Mouse (Mus musculus) liver, embryonic 16.5 days (tissue): ENCODE data around the gene Adam12. TPM values are rescaled to one million over a fixed set of nuclear protein-coding genes. Genes with fewer than 3 reads are reported as not detected.

ENCODE experiments used
- ATAC-seq: fragments of 200-750 bp; cut with Nextera tagmentation; 2 replicates; pipeline ENCODE4 v1.8.0; 2017; ENCODE audit warnings: low read depth, mild to moderate bottlenecking, moderate number of reproducible peaks, moderate library complexity
- H3K27ac ChIP-seq: fragments of 300-500 bp; sonication (generic); 2 replicates; pipeline ENCODE4 v1.5.1; 2014; ENCODE audit warnings: mild to moderate bottlenecking, low read length
- H3K27me3 ChIP-seq: fragments of 300-500 bp; sonication (generic); 2 replicates; pipeline ENCODE4 v1.6.1; 2014; ENCODE audit warnings: low read depth, low read length, mixed read lengths; ENCODE audit not compliant: control insufficient read depth, insufficient read depth
- H3K36me3 ChIP-seq: fragments of 300-500 bp; sonication (generic); 2 replicates; pipeline ENCODE4 v1.6.1; 2014; ENCODE audit warnings: mild to moderate bottlenecking; ENCODE audit not compliant: control insufficient read depth, insufficient read depth
- H3K4me1 ChIP-seq: fragments of 300-500 bp; sonication (generic); 2 replicates; pipeline ENCODE4 v1.6.1; 2014; ENCODE audit warnings: low read depth, low read length, mixed read lengths; ENCODE audit not compliant: control insufficient read depth
- H3K4me2 ChIP-seq: fragments of 300-500 bp; sonication (generic); 2 replicates; pipeline ENCODE4 v1.6.1; 2014; ENCODE audit warnings: low read depth, low read length, mixed read lengths
- H3K4me3 ChIP-seq: fragments of 300-500 bp; sonication (generic); 2 replicates; pipeline ENCODE4 v1.5.1; 2014; ENCODE audit warnings: low read depth, mild to moderate bottlenecking, low read length
- H3K9ac ChIP-seq: fragments of 300-500 bp; sonication (generic); 2 replicates; pipeline ENCODE4 v1.6.1; 2014; ENCODE audit warnings: low read depth, low read length
- H3K9me3 ChIP-seq: fragments of 300-500 bp; sonication (generic); replicated peaks from 2 replicates; pipeline ENCODE4 v1.6.1; 2016; ENCODE audit warnings: low read length; ENCODE audit not compliant: control insufficient read depth
- WGBS: fragments of 180-500 bp; shearing (Covaris S2); extraction: QIAGEN DNeasy Blood & Tissue Kit; methylation state at CpG from one replicate; pipeline ENCODE4 v1.1.7; 2014; ENCODE audit not compliant: insufficient replicate concordance; 5-methylcytosine and 5-hydroxymethylcytosine counted together
- polyA plus RNA-seq: library from polyadenylated mRNA; unstranded; fragments of >200 nt; fragmentation: Nextera tagmentation; extraction: Ambion mirVana; gene quantifications from 2 replicates; pipeline ENCODE4 v1.2.1, GENCODE M21; 2015

Adam12 gene
- polyA plus RNA-seq, 1 experiment from 2014 or later: 1.4 TPM

DNA sequence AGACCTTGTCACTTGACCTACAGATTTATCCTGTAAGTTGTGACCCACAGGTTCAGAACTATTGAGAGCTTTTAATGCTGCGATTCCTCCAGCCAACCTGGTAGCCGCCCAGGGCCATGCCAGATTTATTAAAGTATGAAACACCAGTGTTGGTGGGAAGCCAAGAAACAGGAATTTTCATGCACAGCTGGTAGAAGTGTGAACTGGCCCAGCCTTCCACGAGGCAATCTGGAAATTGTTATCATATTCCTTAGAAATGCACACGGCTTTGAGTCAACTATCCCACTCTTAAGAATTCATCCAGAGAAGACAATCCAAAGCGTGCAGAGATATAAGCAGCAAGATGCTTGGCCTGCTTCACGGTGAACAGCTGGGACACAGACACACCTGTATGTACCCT is 82.6 kb downstream of the Adam12 start:
- ATAC-seq: no peak

DNA sequence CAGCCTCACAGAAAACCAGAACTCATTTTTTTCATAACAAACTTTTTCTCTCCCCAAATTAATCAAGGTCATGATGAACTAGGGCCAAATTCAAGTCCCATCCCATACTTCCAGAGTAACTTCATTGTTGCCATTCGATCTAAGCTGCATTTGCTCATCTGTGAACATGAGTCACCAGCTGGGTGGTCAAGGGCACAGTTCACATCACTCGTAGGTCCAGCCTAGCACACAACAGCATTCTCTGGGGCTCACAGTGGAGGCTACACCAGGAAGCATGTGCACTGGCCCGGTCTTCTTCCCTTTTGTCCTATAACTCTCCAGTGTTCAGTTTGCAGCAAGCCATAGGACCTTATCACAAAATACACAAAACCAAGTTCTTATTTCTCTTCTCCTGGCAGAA is 84.4 kb downstream of the Adam12 start:
- Histone ChIP-seq H3K36me3 (no peaks in the 10 kb centered on the region), H3K9me3 (no peaks in the 10 kb centered on the region), H3K4me3 (no peak overlapping the region), H3K9ac (no peak overlapping the region), H3K27ac (no peak overlapping the region), H3K4me1 (no peaks in the 10 kb centered on the region), H3K4me2 (no peak overlapping the region), H3K27me3 (no peaks in the 10 kb centered on the region)
- 43% methylated on average over 3 of the region's 3 CpGs for WGBS
- ATAC-seq: no peak

More for the DNA sequence above, 82.6 kb downstream of the Adam12 start:
- Histone ChIP-seq H3K36me3 (no peaks in the 10 kb centered on the region), H3K4me1 (no peaks in the 10 kb centered on the region), H3K9ac (no peak overlapping the region), H3K9me3 (no peaks in the 10 kb centered on the region), H3K27ac (no peak overlapping the region), H3K4me2 (no peak overlapping the region), H3K27me3 (no peaks in the 10 kb centered on the region), H3K4me3 (no peak overlapping the region)
- 58% methylated on average over 6 of the region's 6 CpGs for WGBS

DNA sequence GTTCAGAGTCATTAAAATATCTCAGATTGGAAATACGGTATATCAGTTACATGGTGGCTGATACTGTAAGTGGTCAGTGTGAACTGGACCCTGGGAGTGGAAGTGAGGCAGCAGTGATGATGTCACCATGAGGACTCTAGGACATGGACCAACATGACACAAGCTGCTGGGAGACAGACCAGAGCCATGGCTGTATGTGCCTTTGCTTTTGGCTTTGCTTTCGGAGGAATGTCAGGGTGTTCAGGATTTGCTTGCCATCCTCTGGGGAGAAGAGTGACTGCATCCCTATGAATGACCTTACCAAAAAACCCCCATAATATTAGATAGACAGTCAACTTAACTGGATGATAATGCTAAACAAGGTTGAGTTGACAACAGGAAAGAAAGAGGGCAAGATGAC is 85.1 kb downstream of the Adam12 start:
- H3K9me3 ChIP-seq: no peaks in the 10 kb centered on the region
- H3K36me3 ChIP-seq: no peaks in the 10 kb centered on the region
- no peak overlapping the region for H3K4me2 ChIP-seq
- 74% methylated on average over 2 of the region's 2 CpGs for WGBS
- no peaks in the 10 kb centered on the region for H3K27me3 ChIP-seq
- no peak overlapping the region for H3K27ac ChIP-seq
- H3K4me3 ChIP-seq: no peak overlapping the region
- no peak overlapping the region for H3K9ac ChIP-seq
- H3K4me1 ChIP-seq: no peaks in the 10 kb centered on the region
- ATAC-seq: no peak

DNA sequence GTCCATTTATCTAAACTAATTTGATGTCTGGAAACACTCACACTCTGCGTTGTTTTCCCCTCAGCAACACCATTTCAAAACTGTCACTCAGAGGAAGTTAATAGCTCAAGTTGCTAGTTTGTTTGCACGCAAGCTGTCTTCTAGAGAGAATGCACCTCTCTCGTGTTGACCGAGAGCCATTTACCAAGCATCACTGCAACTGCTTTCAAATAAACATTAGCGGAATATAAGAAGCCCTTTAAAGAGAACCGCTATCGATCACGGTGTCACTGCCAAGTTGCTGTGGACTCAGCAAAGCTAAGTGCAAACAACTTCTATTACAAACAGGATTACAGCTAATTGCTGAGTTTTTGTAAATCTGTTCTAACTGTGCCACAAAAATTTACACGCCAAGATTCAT is 87.8 kb downstream of the Adam12 start:
- no peaks in the 10 kb centered on the region for H3K4me1 ChIP-seq
- H3K9ac ChIP-seq: no peak overlapping the region
- no peak overlapping the region for H3K4me2 ChIP-seq
- H3K27me3 ChIP-seq: no peaks in the 10 kb centered on the region
- H3K27ac ChIP-seq: no peak overlapping the region
- no peaks in the 10 kb centered on the region for H3K36me3 ChIP-seq
- WGBS: 70% methylated on average over 9 of the region's 9 CpGs
- no peaks in the 10 kb centered on the region for H3K9me3 ChIP-seq
- ATAC-seq: no peak
- H3K4me3 ChIP-seq: no peak overlapping the region

DNA sequence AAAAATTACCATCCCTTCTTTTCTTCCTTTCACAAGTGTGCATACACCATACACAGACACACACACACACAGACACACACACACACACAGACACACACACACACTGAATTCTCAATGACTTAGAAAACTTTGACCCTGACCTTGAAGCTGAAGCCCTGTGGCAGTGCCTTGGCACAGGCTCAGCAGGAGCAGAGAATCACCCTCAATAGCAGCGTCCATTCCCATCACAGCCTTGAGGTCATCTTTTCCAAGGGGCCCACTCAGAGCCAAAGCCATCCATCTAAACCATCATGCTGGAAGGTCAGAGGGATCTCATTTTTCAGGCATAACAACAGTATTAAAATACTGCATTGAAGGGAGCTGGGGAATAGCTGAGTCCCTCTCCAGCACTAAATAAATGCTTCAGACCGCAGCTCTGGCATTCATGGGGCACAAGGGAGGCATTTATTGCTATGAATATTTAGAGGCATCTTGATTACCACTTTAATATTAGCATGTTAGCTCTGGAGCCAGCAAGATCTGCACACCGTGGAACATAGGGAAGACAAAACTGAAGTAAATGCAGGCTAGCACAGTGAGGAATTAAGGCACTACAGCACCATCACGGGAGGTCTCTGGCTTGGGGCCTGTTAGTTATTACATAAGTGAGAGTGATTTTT is 92.5 kb downstream of the Adam12 start:
- WGBS: 51% methylated on average over 4 of the region's 4 CpGs
- no peak for ATAC-seq
- no peak overlapping the region for H3K4me3 ChIP-seq

DNA sequence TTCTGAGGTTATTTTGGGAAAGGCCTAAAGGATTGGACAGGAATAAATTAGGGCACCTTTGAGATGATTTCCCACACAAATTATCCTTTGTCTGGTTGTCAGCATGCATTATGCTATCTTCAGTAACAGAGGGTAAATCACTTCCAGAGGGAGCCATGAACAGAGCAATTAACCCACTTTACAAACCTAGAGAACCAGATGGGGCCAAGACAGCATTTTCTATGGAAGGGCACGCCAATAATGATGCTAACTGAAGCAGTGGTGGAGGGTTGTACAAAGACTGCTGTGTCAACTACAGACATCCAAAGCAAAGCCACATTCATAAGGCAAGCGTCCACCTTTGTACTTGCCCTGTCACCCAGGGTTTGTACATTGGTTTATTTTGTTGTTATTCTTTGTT is 99.6 kb downstream of the Adam12 start:
- Histone ChIP-seq H3K27me3 (no peaks in the 10 kb centered on the region), H3K9me3 (no peaks in the 10 kb centered on the region), H3K36me3 (no peaks in the 10 kb centered on the region), H3K4me1 (no peaks in the 10 kb centered on the region), H3K27ac (no peak overlapping the region), H3K4me3 (no peak overlapping the region), H3K4me2 (no peak overlapping the region), H3K9ac (no peak overlapping the region)
- ATAC-seq: no peak
- 52% methylated on average over 2 of the region's 2 CpGs for WGBS

More for the DNA sequence above, 92.5 kb downstream of the Adam12 start:
- no peaks in the 10 kb centered on the region for H3K36me3 ChIP-seq
- no peak overlapping the region for H3K9ac ChIP-seq
- no peaks in the 10 kb centered on the region for H3K4me1 ChIP-seq
- H3K27me3 ChIP-seq: no peaks in the 10 kb centered on the region
- H3K27ac ChIP-seq: no peak overlapping the region
- H3K4me2 ChIP-seq: no peak overlapping the region
- H3K9me3 ChIP-seq: no peaks in the 10 kb centered on the region

DNA sequence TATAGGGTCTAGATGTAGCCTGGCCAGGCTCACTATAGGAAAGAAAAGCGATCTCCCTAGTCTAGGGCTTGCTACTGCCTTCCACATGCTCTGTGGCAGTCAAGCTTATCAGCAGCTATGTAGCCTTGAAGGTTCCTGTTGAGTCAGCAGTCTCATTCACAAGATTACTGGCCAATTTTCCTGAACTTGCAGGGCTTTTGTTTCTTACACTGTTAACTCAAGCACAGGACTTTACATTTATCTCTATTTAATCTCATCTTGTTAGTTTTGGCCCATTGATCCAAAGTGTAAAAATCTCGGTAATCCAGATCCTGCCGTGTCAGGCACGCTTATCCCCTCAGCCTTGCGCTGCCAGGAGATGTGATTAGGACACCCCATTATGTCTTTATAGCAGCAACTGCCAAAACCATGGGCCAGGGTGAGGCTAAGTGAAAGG is 103.8 kb downstream of the Adam12 start:
- Histone ChIP-seq H3K4me1 (no peaks in the 10 kb centered on the region), H3K27ac (no peak overlapping the region), H3K27me3 (no peaks in the 10 kb centered on the region), H3K4me3 (no peak overlapping the region), H3K4me2 (no peak overlapping the region), H3K9me3 (no peaks in the 10 kb centered on the region), H3K9ac (no peak overlapping the region), H3K36me3 (no peaks in the 10 kb centered on the region)
- no peak for ATAC-seq
- 57% methylated on average over 5 of the region's 5 CpGs for WGBS

DNA sequence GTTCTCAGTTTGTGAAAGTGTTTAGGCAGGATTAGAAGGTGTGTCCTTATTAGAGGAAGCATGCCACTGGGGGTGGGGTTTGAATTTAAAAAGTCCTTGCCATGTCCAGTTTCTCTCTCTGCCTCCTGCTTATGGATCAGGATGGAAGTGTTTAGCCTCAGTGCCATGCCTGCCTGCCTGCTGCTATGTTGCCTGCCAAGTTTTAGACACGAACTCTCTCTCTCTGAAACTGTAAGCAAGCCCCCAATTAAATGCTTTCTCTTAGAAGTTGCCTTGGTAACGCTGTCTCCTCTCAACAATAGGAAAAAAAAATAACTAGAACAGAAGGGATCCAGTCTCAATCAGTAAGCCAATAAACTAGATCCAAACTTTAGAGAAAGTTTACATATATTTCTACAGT is 110.5 kb downstream of the Adam12 start:
- WGBS: 44% methylated on average over 2 of the region's 2 CpGs
- Histone ChIP-seq H3K9me3 (no peaks in the 10 kb centered on the region), H3K4me3 (no peak overlapping the region), H3K4me2 (no peak overlapping the region), H3K36me3 (no peaks in the 10 kb centered on the region), H3K27me3 (no peaks in the 10 kb centered on the region), H3K9ac (no peak overlapping the region), H3K27ac (no peak overlapping the region), H3K4me1 (no peaks in the 10 kb centered on the region)
- ATAC-seq: no peak

DNA sequence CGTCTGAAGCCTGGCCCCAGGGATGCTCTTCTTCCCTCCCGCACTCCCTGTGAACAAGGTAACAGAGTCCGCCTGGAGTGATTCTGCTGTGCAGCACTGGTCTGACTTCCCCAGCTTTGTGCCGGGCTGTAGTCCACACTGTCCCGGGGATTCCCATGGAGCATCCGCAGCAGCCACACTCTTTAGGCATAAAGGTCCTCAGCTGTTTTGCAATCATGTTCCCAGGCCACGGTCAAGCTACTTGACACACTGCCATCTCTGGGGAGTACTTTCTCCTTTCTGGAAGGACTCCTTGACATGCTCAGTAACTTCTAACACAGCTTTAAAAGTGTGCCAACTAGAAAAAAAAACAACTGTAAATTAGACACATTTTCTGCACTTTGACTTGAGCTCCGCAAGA is 116.5 kb downstream of the Adam12 start:
- Histone ChIP-seq H3K36me3 (no peaks in the 10 kb centered on the region), H3K27me3 (no peaks in the 10 kb centered on the region), H3K4me1 (no peaks in the 10 kb centered on the region), H3K4me2 (no peak overlapping the region), H3K9ac (no peak overlapping the region), H3K4me3 (no peak overlapping the region), H3K27ac (no peak overlapping the region), H3K9me3 (no peaks in the 10 kb centered on the region)
- 63% methylated on average over 8 of the region's 8 CpGs for WGBS
- no peak for ATAC-seq
